Comparison of ENCODE assay signal across 24 mouse cellular contexts in genomic region chr12:82667441-82667840, GRCm38 (mm10).
DNase-seq lines count a peak whose midpoint lies in the region; ATAC-seq and TF ChIP-seq lines count a peak whose summit lies in the region.
"Had no signal": no experiment of that assay in that cellular context is flagged by ENCODE, and none has a peak within 500 bp of the region (broad histone marks: within the 10 kb centered on the region; RNA-seq: fewer than 3 reads in every experiment).

No protein-coding gene starts in this region.

- no peak; the same call in 1 of the 2 replicates for TF ChIP-seq CTCF in left cerebral cortex, adult 2 months (IDR thresholded peaks at IDR 0.05)
- TF ChIP-seq CTCF in cortical plate, adult 2 months (IDR thresholded peaks at IDR 0.05; ENCODE audit: extremely low read depth, insufficient read depth, low read length): no peak

- no peak for DNase-seq in frontal cortex, postnatal 10 days (ENCODE audit: low spot score in 2 of 2)
- no peak for DNase-seq in left cerebral cortex, adult 2 months (ENCODE audit: extremely low spot score in 1 of 2, low spot score in 2 of 2)
- no peak for DNase-seq in left cerebral cortex, adult 9 months (ENCODE audit: low spot score in 2 of 2)
- peak; percentile 12 for DNase-seq in cerebellum, adult 8-10 months
- DNase-seq in lung, postnatal 36 days: no peak
- no peak for DNase-seq in testis, postnatal 14 days (ENCODE audit: low spot score)
- DNase-seq: adrenal gland, postnatal 14 days; kidney, adult 2 months; kidney, postnatal 10 days; layer of hippocampus, postnatal 36 days; lung, adult 18-20 months; lung, postnatal 14 days; thymus, postnatal 25 days had no signal

- ATAC-seq in frontal cortex, adult (ENCODE audit: low TSS enrichment): peak; percentile 6; the same call in 1 of the 2 replicates
- ATAC-seq: activated CD4-positive, CD25-positive, alpha-beta regulatory T cell, adult 4 months; forebrain, embryonic 15.5 days; midbrain, embryonic 15.5 days; Patski had no signal

- peaks cover 5% of the 10 kb centered on the region for H3K4me1 ChIP-seq in cortical plate, adult 2 months (ENCODE audit: control insufficient read depth, insufficient read depth, low read length)
- H3K4me1 ChIP-seq: hindbrain, embryonic 12.5 days; midbrain, embryonic 15.5 days had no signal

- H3K4me3 ChIP-seq in left cerebral cortex, adult 2 months: no peak overlapping the region
- H3K4me3 ChIP-seq in cortical plate, adult 2 months (ENCODE audit: insufficient read depth, low read length): no peak overlapping the region
- H3K4me3 ChIP-seq: erythroblast, embryonic 14.5 days; forebrain, embryonic 15.5 days; heart, embryonic 15.5 days; hindbrain, embryonic 12.5 days; layer of hippocampus, adult 2 months; midbrain, embryonic 15.5 days; myocyte had no signal

- no peak for TF ChIP-seq POLR2A in cortical plate, adult 2 months (IDR thresholded peaks at IDR 0.05; ENCODE audit: extremely low read depth, insufficient read depth, low read length)

- peak overlapping the region; percentile 50 for H3K27ac ChIP-seq in left cerebral cortex, adult 2 months
- H3K27ac ChIP-seq in cortical plate, adult 2 months (ENCODE audit: insufficient read depth, low read length): peak overlapping the region; percentile 6; the same call in 1 of the 2 replicates
- H3K27ac ChIP-seq: forebrain, embryonic 15.5 days; heart, embryonic 15.5 days; hindbrain, embryonic 12.5 days; layer of hippocampus, adult 2 months; midbrain, embryonic 15.5 days had no signal

- intact Hi-C loops in left cerebral cortex, adult 2 months (cut with DNase I): no loop called here
